Mouse (Mus musculus): ENCODE data around the gene Pcnx3. TPM values are rescaled to one million over a fixed set of nuclear protein-coding genes. Genes with fewer than 3 reads are reported as not detected.

The Pcnx3 gene
- polyA plus RNA-seq, 1 experiment, result 43.8 TPM

- Histone ChIP-seq H3K36me3 (ENCODE audit: control insufficient read depth) (peaks cover 96% of the 10 kb centered on the region), H3K4me1 (ENCODE audit: control insufficient read depth) (peaks cover 80% of the 10 kb centered on the region), H3K27me3 (ENCODE audit: control insufficient read depth) (no peaks in the 10 kb centered on the region), H3K4me3 (replicated peaks) (peak overlapping the region; percentile 75), H3K9me3 (ENCODE audit: control insufficient read depth, low read length) (peaks cover 9% of the 10 kb centered on the region)
- TF ChIP-seq GATA1 (IDR thresholded peaks at IDR 0.05; ENCODE audit: low read length), result no peak
- TF ChIP-seq TAL1 (IDR thresholded peaks at IDR 0.05; ENCODE audit: low read length), result no peak
Measured at GRCm38 (mm10) chr19:5666386-5666785, 22.3 kb downstream of the Pcnx3 start.

- H3K36me3 ChIP-seq (ENCODE audit: control insufficient read depth), result peaks cover 96% of the 10 kb centered on the region
- peak; percentile 82 for TF ChIP-seq GATA1 (IDR thresholded peaks at IDR 0.05; ENCODE audit: low read length)
- TF ChIP-seq TAL1 (IDR thresholded peaks at IDR 0.05; ENCODE audit: low read length), result peak; percentile 88
- no peaks in the 10 kb centered on the region for H3K27me3 ChIP-seq (ENCODE audit: control insufficient read depth)
- peaks cover 9% of the 10 kb centered on the region for H3K9me3 ChIP-seq (ENCODE audit: control insufficient read depth, low read length)
- peaks cover 89% of the 10 kb centered on the region for H3K4me1 ChIP-seq (ENCODE audit: control insufficient read depth)
- peak overlapping the region; percentile 75 for H3K4me3 ChIP-seq (replicated peaks)
Measured at GRCm38 (mm10) chr19:5665465-5665864, 23.2 kb downstream of the Pcnx3 start.

- Histone ChIP-seq H3K4me1 (ENCODE audit: control insufficient read depth) (peaks cover 96% of the 10 kb centered on the region), H3K9me3 (ENCODE audit: control insufficient read depth, low read length) (peaks cover 9% of the 10 kb centered on the region), H3K36me3 (ENCODE audit: control insufficient read depth) (peaks cover 96% of the 10 kb centered on the region), H3K27me3 (ENCODE audit: control insufficient read depth) (no peaks in the 10 kb centered on the region), H3K4me3 (replicated peaks) (peak overlapping the region; percentile 75)
- TF ChIP-seq GATA1 (IDR thresholded peaks at IDR 0.05; ENCODE audit: low read length), result no peak
- TF ChIP-seq TAL1 (IDR thresholded peaks at IDR 0.05; ENCODE audit: low read length), result no peak
Measured at GRCm38 (mm10) chr19:5664669-5665257, 23.9 kb downstream of the Pcnx3 start.

- Histone ChIP-seq H3K27me3 (ENCODE audit: control insufficient read depth) (no peaks in the 10 kb centered on the region), H3K36me3 (ENCODE audit: control insufficient read depth) (peaks cover 96% of the 10 kb centered on the region), H3K4me3 (replicated peaks) (peak within 1 kb of the TSS; percentile 75), H3K9me3 (ENCODE audit: control insufficient read depth, low read length) (peaks cover 9% of the 10 kb centered on the region), H3K4me1 (ENCODE audit: control insufficient read depth) (peaks cover 90% of the 10 kb centered on the region)
- TF ChIP-seq TAL1 (IDR thresholded peaks at IDR 0.05; ENCODE audit: low read length) (no peak), GATA1 (IDR thresholded peaks at IDR 0.05; ENCODE audit: low read length) (no peak)
Measured at GRCm38 (mm10) chr19:5662981-5663913, 25.5 kb downstream of the Pcnx3 start, which contains the start of gene Sipa1. TSS of gene Sipa1 (minus strand) at chr19:5663707.

GRCm38 (mm10) chr19:5662310-5662709 lies 26.4 kb downstream of the Pcnx3 start:
- TF ChIP-seq TAL1 (IDR thresholded peaks at IDR 0.05; ENCODE audit: low read length) (no peak), GATA1 (IDR thresholded peaks at IDR 0.05; ENCODE audit: low read length) (no peak)
- peaks cover 9% of the 10 kb centered on the region for H3K9me3 ChIP-seq (ENCODE audit: control insufficient read depth, low read length)
- peaks cover 84% of the 10 kb centered on the region for H3K4me1 ChIP-seq (ENCODE audit: control insufficient read depth)
- H3K36me3 ChIP-seq (ENCODE audit: control insufficient read depth), result peaks cover 96% of the 10 kb centered on the region
- H3K4me3 ChIP-seq (replicated peaks), result peak overlapping the region; percentile 75
- H3K27me3 ChIP-seq (ENCODE audit: control insufficient read depth), result no peaks in the 10 kb centered on the region

GRCm38 (mm10) chr19:5660942-5661751 lies 27.6 kb downstream of the Pcnx3 start:
- Histone ChIP-seq H3K27me3 (ENCODE audit: control insufficient read depth) (no peaks in the 10 kb centered on the region), H3K36me3 (ENCODE audit: control insufficient read depth) (peaks cover 95% of the 10 kb centered on the region), H3K9me3 (ENCODE audit: control insufficient read depth, low read length) (peaks cover under 1% of the 10 kb centered on the region; the same call in 1 of the 2 replicates), H3K4me1 (ENCODE audit: control insufficient read depth) (peaks cover 74% of the 10 kb centered on the region), H3K4me3 (replicated peaks) (peak overlapping the region; percentile 75)
- TF ChIP-seq GATA1 (IDR thresholded peaks at IDR 0.05; ENCODE audit: low read length), result no peak
- no peak for TF ChIP-seq TAL1 (IDR thresholded peaks at IDR 0.05; ENCODE audit: low read length)

GRCm38 (mm10) chr19:5654720-5655298 lies 33.9 kb downstream of the Pcnx3 start:
- peak overlapping the region; percentile 14 for H3K4me3 ChIP-seq (replicated peaks)

GRCm38 (mm10) chr19:5653969-5654719 lies 34.6 kb downstream of the Pcnx3 start:
- Histone ChIP-seq H3K4me3 (replicated peaks) (peak overlapping the region; percentile 14), H3K27me3 (ENCODE audit: control insufficient read depth) (peaks cover 7% of the 10 kb centered on the region; the same call in 1 of the 2 replicates), H3K36me3 (ENCODE audit: control insufficient read depth) (peaks cover 97% of the 10 kb centered on the region), H3K9me3 (ENCODE audit: control insufficient read depth, low read length) (peaks cover 14% of the 10 kb centered on the region), H3K4me1 (ENCODE audit: control insufficient read depth) (peaks cover 44% of the 10 kb centered on the region)
- TF ChIP-seq TAL1 (IDR thresholded peaks at IDR 0.05; ENCODE audit: low read length), result no peak
- no peak for TF ChIP-seq GATA1 (IDR thresholded peaks at IDR 0.05; ENCODE audit: low read length)

More at GRCm38 (mm10) chr19:5654720-5655298, 33.9 kb downstream of the Pcnx3 start:
- peaks cover 44% of the 10 kb centered on the region for H3K4me1 ChIP-seq (ENCODE audit: control insufficient read depth)
- TF ChIP-seq GATA1 (IDR thresholded peaks at IDR 0.05; ENCODE audit: low read length), result no peak
- no peak for TF ChIP-seq TAL1 (IDR thresholded peaks at IDR 0.05; ENCODE audit: low read length)
- peaks cover 7% of the 10 kb centered on the region; the same call in 1 of the 2 replicates for H3K27me3 ChIP-seq (ENCODE audit: control insufficient read depth)
- H3K36me3 ChIP-seq (ENCODE audit: control insufficient read depth), result peaks cover 99% of the 10 kb centered on the region
- H3K9me3 ChIP-seq (ENCODE audit: control insufficient read depth, low read length), result peaks cover 14% of the 10 kb centered on the region
